Mouse (Mus musculus) cerebellum, adult 2 months (tissue): ENCODE data around the gene Spem2.

Source experiments
- CTCF ChIP-seq: fragments of 200-500 bp; IDR thresholded peaks from 2 replicates; pipeline ENCODE4 v1.5.1; 2011; ENCODE audit warnings: low read depth, mild to moderate bottlenecking, control low read depth, low read length, moderate library complexity, borderline replicate concordance; ENCODE audit not compliant: insufficient read depth
- POLR2A ChIP-seq: fragments of 200-500 bp; IDR thresholded peaks from 2 replicates; pipeline ENCODE4 v1.6.1; 2011; ENCODE audit warnings: low read length, control low read depth, borderline replicate concordance; ENCODE audit not compliant: insufficient read depth

DNA sequence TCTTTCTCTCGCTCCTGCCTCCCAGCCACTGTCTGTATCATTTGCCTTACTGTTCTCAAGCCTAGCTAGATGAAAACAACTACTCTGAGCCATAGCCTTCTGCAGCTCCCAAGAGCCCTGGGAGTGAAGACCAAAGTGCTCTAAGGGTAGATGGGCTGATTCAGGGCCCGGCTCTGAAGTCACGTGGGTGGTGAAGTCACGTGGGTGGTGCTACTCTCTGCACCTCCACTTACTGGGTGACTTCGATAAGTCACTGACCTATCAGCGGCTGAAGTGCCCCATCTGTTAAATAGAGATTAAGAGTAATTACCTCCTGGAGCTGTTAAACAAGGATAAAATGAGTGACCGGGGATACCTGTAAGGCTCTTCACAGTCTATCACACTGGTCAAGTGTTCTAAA lies 35.7 kb upstream of the Spem2 start:
- TF ChIP-seq CTCF (no peak), POLR2A (no peak)
